Mouse (Mus musculus) hindbrain, embryonic 11.5 days (tissue): ENCODE measurements around the gene Rab6b. TPM values are rescaled to one million over a fixed set of nuclear protein-coding genes. Genes with fewer than 3 reads are reported as not detected.

Experiments
- polyA plus RNA-seq: library from polyadenylated mRNA; unstranded; fragments of >200 nt; fragmentation: Nextera tagmentation; extraction: Ambion mirVana; gene quantifications from 2 replicates; pipeline ENCODE4 v1.2.1, GENCODE M21; 2014

Gene Rab6b
- polyA plus RNA-seq, 1 experiment from 2014 or later = 24.1 TPM

Other genes starting within 250 kb of the Rab6b start
- gene Slco2a1, start 123.1 kb upstream of the Rab6b start, polyA plus RNA-seq = 0.43 and 0.60 TPM in 2 replicates
- gene Srprb, start 90.3 kb downstream of the Rab6b start, polyA plus RNA-seq = 55.0 and 59.4 TPM in 2 replicates
- 0.21 and 1.6 TPM in 2 replicates for gene Gm20425, start 118.5 kb downstream of the Rab6b start, polyA plus RNA-seq
- gene Trf, start 118.7 kb downstream of the Rab6b start, polyA plus RNA-seq = 20.8 and 25.8 TPM in 2 replicates
- 1.5 and 4.5 TPM in 2 replicates for gene 1300017J02Rik, start 193.3 kb downstream of the Rab6b start, polyA plus RNA-seq
- 70.2 and 75.6 TPM in 2 replicates for gene Topbp1, start 193.4 kb downstream of the Rab6b start, polyA plus RNA-seq